Mouse (Mus musculus) neural tube, embryonic 14.5 days (tissue): Measurements from ENCODE around the gene Gm45799. TPM values are rescaled to one million over a fixed set of nuclear protein-coding genes. Genes with fewer than 3 reads are reported as not detected.
A peak's percentile ranks its signal among the peaks of the same experiment; 100 is the strongest.

Source experiments
- ATAC-seq: fragments of 200-750 bp; cut with Nextera tagmentation; 2 replicates; pipeline ENCODE4 v1.8.0; 2017; ENCODE audit warnings: low read depth, mild to moderate bottlenecking, moderate TSS enrichment, moderate library complexity
- H3K27ac ChIP-seq: fragments of 300-500 bp; sonication (generic); 2 replicates; pipeline ENCODE4 v1.5.1; 2014; ENCODE audit warnings: low read depth, mild to moderate bottlenecking, control low read depth, low read length, moderate library complexity, mixed read lengths
- H3K27me3 ChIP-seq: fragments of 300-500 bp; sonication (generic); 2 replicates; pipeline ENCODE4 v1.6.1; 2014; ENCODE audit warnings: low read length; ENCODE audit not compliant: control insufficient read depth, insufficient read depth
- H3K36me3 ChIP-seq: fragments of 300-500 bp; sonication (generic); 2 replicates; pipeline ENCODE4 v1.6.1; 2014; ENCODE audit warnings: low read length, mixed read lengths; ENCODE audit not compliant: control insufficient read depth, insufficient read depth
- H3K4me1 ChIP-seq: fragments of 300-500 bp; sonication (generic); 2 replicates; pipeline ENCODE4 v1.6.1; 2014; ENCODE audit warnings: low read length; ENCODE audit not compliant: control insufficient read depth, insufficient read depth
- H3K4me2 ChIP-seq: fragments of 300-500 bp; sonication (generic); 2 replicates; pipeline ENCODE4 v1.6.1; 2014; ENCODE audit warnings: mild to moderate bottlenecking, low read depth, low read length, control low read depth
- H3K4me3 ChIP-seq: fragments of 300-500 bp; sonication (generic); 2 replicates; pipeline ENCODE4 v1.5.1; 2014; ENCODE audit warnings: low read depth, low read length, control low read depth, mixed read lengths
- H3K9ac ChIP-seq: fragments of 300-500 bp; sonication (generic); replicated peaks from 2 replicates; pipeline ENCODE4 v1.6.1; 2014; ENCODE audit warnings: low read depth, mild to moderate bottlenecking, control low read depth, low read length, mixed read lengths
- H3K9me3 ChIP-seq: fragments of 300-500 bp; sonication (generic); 2 replicates; pipeline ENCODE4 v1.6.1; 2016; ENCODE audit warnings: low read length; ENCODE audit not compliant: control insufficient read depth
- WGBS: fragments of 180-500 bp; shearing (Covaris S2); extraction: QIAGEN DNeasy Blood & Tissue Kit; methylation state at CpG from one replicate; pipeline ENCODE4 v1.1.7; 2014; 5-methylcytosine and 5-hydroxymethylcytosine counted together
- polyA plus RNA-seq: library from polyadenylated mRNA; unstranded; fragments of >200 nt; fragmentation: Nextera tagmentation; extraction: Ambion mirVana; gene quantifications from 2 replicates; pipeline ENCODE4 v1.2.1, GENCODE M21; 2014

Gene Gm45799
- polyA plus RNA-seq = 6.1 and 31.1 TPM in 2 replicates

DNA sequence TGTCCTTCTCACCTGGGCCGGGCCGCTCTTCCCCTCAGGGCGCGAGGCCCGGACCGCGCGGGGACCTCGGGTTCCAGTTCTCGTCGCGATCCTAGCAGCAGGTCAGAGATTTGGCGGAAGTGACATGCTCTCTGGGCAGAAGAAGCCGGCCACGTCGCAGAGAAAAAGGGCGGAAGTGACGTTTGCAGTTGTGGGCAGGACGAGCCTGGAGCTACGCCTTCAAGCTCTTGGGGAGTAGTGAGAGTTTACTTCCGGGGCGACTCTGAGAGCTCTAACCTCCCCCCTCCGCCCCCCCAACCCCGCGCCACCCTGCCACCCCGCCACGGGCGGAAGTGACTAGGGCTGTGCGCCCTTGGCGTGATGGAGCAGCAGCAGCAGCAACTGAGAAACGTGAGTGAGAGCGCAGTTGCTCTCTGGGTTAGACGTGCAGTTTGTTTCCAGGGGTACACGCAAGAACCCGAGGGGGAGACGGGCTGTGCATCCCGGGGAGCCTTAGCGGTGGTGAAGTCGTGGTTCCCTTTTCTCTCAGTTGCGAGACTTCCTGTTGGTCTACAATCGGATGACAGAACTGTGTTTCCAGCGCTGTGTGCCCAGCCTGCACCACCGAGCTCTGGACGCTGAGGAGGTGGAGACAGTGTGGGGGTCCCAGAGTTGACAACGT, at the start of gene Gm45799, which contains the start of gene Arfip2:
Gm45799 (plus strand) TSS at position 320 of the 661 bp plus-strand sequence.
Arfip2 (minus strand) TSS at position 184 of the 661 bp plus-strand sequence.
- peak within 1 kb of the TSS; percentile 86 for H3K27ac ChIP-seq
- H3K4me1 ChIP-seq = peaks cover 24% of the 10 kb centered on the region
- peak within 1 kb of the TSS; percentile 96 for H3K4me2 ChIP-seq
- H3K36me3 ChIP-seq = peaks cover 14% of the 10 kb centered on the region
- no peaks in the 10 kb centered on the region for H3K27me3 ChIP-seq
- peak within 1 kb of the TSS; percentile 69 for H3K4me3 ChIP-seq
- ATAC-seq = peak; percentile 96
- H3K9ac ChIP-seq = peak within 1 kb of the TSS; percentile 75
- WGBS = 0% methylated on average over 45 of the region's 45 CpGs
- no peaks in the 10 kb centered on the region for H3K9me3 ChIP-seq

DNA sequence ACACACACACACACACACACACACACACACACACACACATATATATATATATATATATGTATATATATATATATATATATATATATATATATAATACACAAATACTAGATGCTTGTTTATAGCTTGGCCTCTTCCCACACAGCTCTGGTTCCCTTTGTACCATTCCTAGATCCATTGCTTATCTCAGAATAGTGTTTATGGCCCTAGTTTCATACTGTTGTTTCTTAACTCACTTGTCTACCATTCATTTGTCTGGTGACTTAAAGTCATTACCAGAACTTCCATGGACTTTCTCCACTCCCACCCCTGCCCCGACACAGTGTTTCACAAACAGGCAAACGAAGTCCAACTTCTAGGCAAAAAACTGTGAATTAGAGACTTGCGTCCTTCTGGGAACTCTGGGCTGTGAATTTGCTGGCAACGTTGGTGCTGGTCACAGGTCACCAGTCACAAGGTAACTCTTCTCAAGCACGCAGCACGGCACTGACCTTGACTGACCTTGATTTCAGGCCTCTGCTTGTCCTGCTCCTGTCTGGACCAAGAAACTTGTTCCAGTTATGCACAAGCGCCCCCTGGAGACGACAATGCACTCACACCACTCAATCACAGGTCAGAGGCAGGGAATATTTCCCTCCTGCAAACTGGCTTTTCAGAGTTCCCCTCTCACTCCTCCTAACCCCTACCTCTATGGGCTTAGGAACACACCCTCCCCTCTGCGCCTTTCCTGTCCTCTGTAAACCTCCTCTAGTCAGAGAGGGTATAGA, 37.3 kb upstream of the Gm45799 start:
- H3K27me3 ChIP-seq = no peaks in the 10 kb centered on the region

DNA sequence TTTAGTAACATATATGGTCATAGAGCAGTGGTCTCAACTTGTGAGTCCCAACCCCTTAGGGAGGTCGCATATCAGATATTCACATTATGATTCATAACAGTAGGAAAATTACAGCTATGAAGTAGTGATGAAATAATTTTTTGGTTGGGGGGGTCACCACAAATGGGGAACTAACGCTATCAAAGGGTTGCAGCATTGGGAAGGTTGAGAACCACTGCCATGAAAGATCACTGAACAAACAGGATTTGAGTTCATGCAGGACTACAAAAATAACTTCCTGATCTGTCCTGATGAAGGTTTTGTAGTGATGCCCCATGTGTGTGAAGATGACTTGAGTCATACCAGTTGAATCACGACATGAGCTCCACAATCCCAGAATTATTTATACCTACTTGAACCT, 31.9 kb upstream of the Gm45799 start:
- Histone ChIP-seq H3K9ac (no peak overlapping the region), H3K4me3 (no peak overlapping the region), H3K27me3 (no peaks in the 10 kb centered on the region), H3K9me3 (no peaks in the 10 kb centered on the region), H3K4me1 (no peaks in the 10 kb centered on the region), H3K4me2 (no peak overlapping the region), H3K36me3 (peaks cover 33% of the 10 kb centered on the region), H3K27ac (no peak overlapping the region)
- no peak for ATAC-seq
- WGBS = 87% methylated on average over 3 of the region's 3 CpGs

More for the DNA sequence above, 37.3 kb upstream of the Gm45799 start:
- no peaks in the 10 kb centered on the region for H3K36me3 ChIP-seq
- H3K9me3 ChIP-seq = no peaks in the 10 kb centered on the region
- H3K27ac ChIP-seq = no peak overlapping the region
- no peaks in the 10 kb centered on the region for H3K4me1 ChIP-seq
- H3K9ac ChIP-seq = no peak overlapping the region
- no peak overlapping the region for H3K4me2 ChIP-seq
- WGBS = 40% methylated on average over 9 of the region's 9 CpGs
- H3K4me3 ChIP-seq = no peak overlapping the region
- ATAC-seq = peak; percentile 57; the same call in 1 of the 2 replicates

- peaks cover 57% of the 10 kb centered on the region for H3K36me3 ChIP-seq
- no peaks in the 10 kb centered on the region for H3K9me3 ChIP-seq
- no peak overlapping the region for H3K9ac ChIP-seq
- H3K27me3 ChIP-seq = no peaks in the 10 kb centered on the region
- 90% methylated on average over 1 of the region's 1 CpGs for WGBS
- ATAC-seq = no peak
- H3K4me1 ChIP-seq = no peaks in the 10 kb centered on the region
- H3K4me2 ChIP-seq = no peak overlapping the region
- H3K27ac ChIP-seq = no peak overlapping the region
- H3K4me3 ChIP-seq = no peak overlapping the region
Measured at GRCm38 (mm10) chr7:105611767-105612166, 28.6 kb upstream of the Gm45799 start.

DNA sequence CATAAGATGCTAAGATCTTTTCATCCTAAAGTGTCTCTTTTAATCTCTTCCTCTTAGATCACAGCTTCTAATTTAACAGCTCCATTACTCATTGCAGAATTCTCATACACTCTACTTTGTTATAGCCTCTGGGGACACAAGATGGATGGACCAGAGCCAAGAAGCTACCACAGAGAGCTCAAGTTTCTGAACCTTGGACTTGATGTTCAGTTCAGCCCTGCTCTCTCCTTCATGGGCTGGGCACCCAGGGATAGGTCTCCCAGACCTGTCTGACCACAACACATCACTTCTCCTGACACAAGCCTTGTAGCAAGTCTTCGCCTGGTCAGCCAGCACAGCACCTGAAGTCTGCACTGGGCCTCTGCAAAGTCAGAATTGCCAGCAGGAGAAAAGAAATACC, 26.0 kb upstream of the Gm45799 start:
- no peak overlapping the region for H3K4me3 ChIP-seq
- H3K9ac ChIP-seq = no peak overlapping the region
- H3K36me3 ChIP-seq = peaks cover 83% of the 10 kb centered on the region
- no peaks in the 10 kb centered on the region for H3K27me3 ChIP-seq
- H3K27ac ChIP-seq = no peak overlapping the region
- H3K4me1 ChIP-seq = no peaks in the 10 kb centered on the region
- WGBS = 87% methylated on average over 1 of the region's 1 CpGs
- ATAC-seq = no peak
- no peak overlapping the region for H3K4me2 ChIP-seq
- H3K9me3 ChIP-seq = no peaks in the 10 kb centered on the region

DNA sequence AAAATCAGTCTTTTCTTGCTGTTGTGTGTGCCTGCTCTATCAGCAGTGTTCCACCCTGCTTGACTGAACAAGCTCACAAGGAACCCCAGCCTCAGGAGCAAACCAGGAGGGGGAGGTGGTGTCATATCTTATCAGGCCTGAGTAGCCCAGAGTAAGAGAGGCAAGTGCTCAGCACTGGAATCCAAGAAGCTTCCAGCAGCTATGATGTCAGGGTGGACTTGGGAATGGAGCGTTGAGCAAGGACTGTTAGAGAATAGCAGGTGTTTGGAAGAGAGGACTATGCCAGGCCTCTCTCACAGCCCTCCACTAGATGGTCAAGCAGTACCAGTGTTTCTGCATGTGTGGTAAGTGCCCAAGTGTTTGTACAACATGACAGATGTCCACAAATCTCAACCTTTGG, 24.6 kb upstream of the Gm45799 start:
- Histone ChIP-seq H3K4me3 (no peak overlapping the region), H3K9me3 (no peaks in the 10 kb centered on the region), H3K4me2 (no peak overlapping the region), H3K4me1 (no peaks in the 10 kb centered on the region), H3K27me3 (no peaks in the 10 kb centered on the region), H3K27ac (no peak overlapping the region), H3K36me3 (peaks cover 85% of the 10 kb centered on the region), H3K9ac (no peak overlapping the region)
- no peak for ATAC-seq
- WGBS = 90% methylated on average over 1 of the region's 1 CpGs

DNA sequence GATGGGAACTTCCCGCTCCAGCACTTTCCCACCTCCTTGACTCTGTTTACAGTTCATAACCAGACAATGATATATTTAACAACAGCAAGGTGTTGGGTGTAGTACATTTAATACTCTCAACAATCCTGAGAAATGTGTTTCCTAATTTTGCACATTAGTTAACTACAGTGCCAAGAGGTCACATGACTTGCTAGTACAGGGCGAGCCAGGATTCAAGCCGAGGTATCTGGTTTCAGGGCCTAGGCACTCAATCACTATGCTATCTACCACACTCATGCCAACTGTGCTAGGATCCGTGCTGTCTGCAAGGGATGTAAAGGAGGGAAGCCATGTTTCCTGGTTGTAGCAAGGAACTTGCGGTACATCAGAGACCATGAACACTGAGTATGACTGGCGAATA, 23.8 kb upstream of the Gm45799 start:
- no peak for ATAC-seq
- H3K4me3 ChIP-seq = no peak overlapping the region
- H3K27ac ChIP-seq = no peak overlapping the region
- no peaks in the 10 kb centered on the region for H3K9me3 ChIP-seq
- H3K27me3 ChIP-seq = no peaks in the 10 kb centered on the region
- H3K4me2 ChIP-seq = no peak overlapping the region
- 94% methylated on average over 6 of the region's 6 CpGs for WGBS
- peaks cover 80% of the 10 kb centered on the region for H3K36me3 ChIP-seq
- no peak overlapping the region for H3K9ac ChIP-seq
- no peaks in the 10 kb centered on the region for H3K4me1 ChIP-seq

DNA sequence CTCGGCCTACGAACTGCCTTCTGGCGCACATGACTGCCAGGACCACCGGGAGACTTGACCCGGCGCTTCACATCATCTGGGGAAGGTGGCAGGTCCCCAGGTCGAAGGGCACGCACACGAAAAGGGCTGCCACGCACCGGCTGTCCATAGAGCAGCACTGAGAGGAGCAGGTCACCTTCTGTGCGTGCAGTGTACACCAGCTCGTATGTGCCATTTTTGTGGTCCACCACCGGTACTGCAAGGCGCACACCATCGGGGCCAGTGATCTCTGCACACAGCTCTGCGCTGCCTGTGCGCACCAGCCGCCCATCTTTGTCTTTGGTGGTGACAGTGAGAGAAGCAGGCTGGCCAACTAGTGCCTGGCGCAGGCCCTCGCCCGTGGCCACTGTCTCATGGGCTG, 22.5 kb upstream of the Gm45799 start:
- Histone ChIP-seq H3K27ac (no peak overlapping the region), H3K4me2 (no peak overlapping the region), H3K4me3 (no peak overlapping the region), H3K4me1 (no peaks in the 10 kb centered on the region), H3K9me3 (no peaks in the 10 kb centered on the region), H3K36me3 (peaks cover 73% of the 10 kb centered on the region), H3K9ac (no peak overlapping the region), H3K27me3 (no peaks in the 10 kb centered on the region)
- WGBS = 97% methylated on average over 22 of the region's 22 CpGs
- no peak for ATAC-seq

DNA sequence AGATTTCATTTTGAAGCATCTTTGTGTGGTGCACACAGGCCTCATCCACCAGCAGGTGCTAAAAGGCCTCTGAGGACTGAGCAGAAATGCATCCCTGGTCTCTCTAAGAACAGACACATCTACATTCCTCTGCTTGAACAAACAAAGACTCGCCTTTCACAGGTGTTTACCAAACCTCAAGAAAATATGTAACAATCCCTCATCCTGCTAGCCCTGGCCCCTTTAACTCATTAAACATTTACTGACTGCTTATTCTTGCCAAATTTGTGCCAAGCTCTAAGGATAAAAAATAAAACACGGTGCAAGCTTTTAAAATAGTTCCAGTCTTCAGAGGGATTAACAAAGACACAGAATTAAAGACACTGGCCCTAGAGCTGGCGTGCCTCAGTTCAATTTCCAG, 20.7 kb upstream of the Gm45799 start:
- no peaks in the 10 kb centered on the region for H3K9me3 ChIP-seq
- H3K4me2 ChIP-seq = no peak overlapping the region
- H3K4me3 ChIP-seq = no peak overlapping the region
- no peaks in the 10 kb centered on the region for H3K4me1 ChIP-seq
- H3K27me3 ChIP-seq = no peaks in the 10 kb centered on the region
- WGBS = 91% methylated on average over 3 of the region's 3 CpGs
- no peak overlapping the region for H3K9ac ChIP-seq
- no peak for ATAC-seq
- no peak overlapping the region for H3K27ac ChIP-seq
- H3K36me3 ChIP-seq = peaks cover 72% of the 10 kb centered on the region
